Mouse (Mus musculus) embryonic facial prominence, embryonic 14.5 days (tissue): ENCODE measurements around the gene Zfp710. TPM values are rescaled to one million over a fixed set of nuclear protein-coding genes. Genes with fewer than 3 reads are reported as not detected.

ENCODE experiments used
- ATAC-seq: fragments of 200-750 bp; cut with Nextera tagmentation; 2 replicates; pipeline ENCODE4 v1.8.0; 2017; ENCODE audit warnings: low read depth, moderate number of reproducible peaks, moderate TSS enrichment
- DNase-seq: peaks from one replicate; pipeline ENCODE4 v3.0.0-alpha.2; 2015; ENCODE audit warnings: low spot score
- H3K27ac ChIP-seq: fragments of 300-500 bp; sonication (generic); replicated peaks from 2 replicates; pipeline ENCODE4 v1.5.1; 2014; ENCODE audit warnings: low read depth, mild to moderate bottlenecking, low read length, moderate library complexity
- H3K27me3 ChIP-seq: fragments of 300-500 bp; sonication (generic); replicated peaks from 2 replicates; pipeline ENCODE4 v1.6.1; 2014; ENCODE audit warnings: low read length; ENCODE audit not compliant: control insufficient read depth, insufficient read depth
- H3K36me3 ChIP-seq: fragments of 300-500 bp; sonication (generic); 2 replicates; pipeline ENCODE4 v1.6.1; 2014; ENCODE audit warnings: low read length, mixed read lengths; ENCODE audit not compliant: control insufficient read depth, insufficient read depth
- H3K4me1 ChIP-seq: fragments of 300-500 bp; sonication (generic); 2 replicates; pipeline ENCODE4 v1.6.1; 2014; ENCODE audit warnings: antibody characterized with exemption, low read length; ENCODE audit not compliant: control insufficient read depth, insufficient read depth
- H3K4me2 ChIP-seq: fragments of 300-500 bp; sonication (generic); 2 replicates; pipeline ENCODE4 v1.6.1; 2014; ENCODE audit warnings: low read depth, mild to moderate bottlenecking, low read length, moderate library complexity, mixed read lengths
- H3K4me3 ChIP-seq: fragments of 300-500 bp; sonication (generic); 2 replicates; pipeline ENCODE4 v1.5.1; 2014; ENCODE audit warnings: low read depth, mild to moderate bottlenecking, low read length
- H3K9ac ChIP-seq: fragments of 300-500 bp; sonication (generic); 2 replicates; pipeline ENCODE4 v1.6.1; 2014; ENCODE audit warnings: low read depth, mild to moderate bottlenecking, low read length, moderate library complexity, mixed read lengths
- H3K9me3 ChIP-seq: fragments of 300-500 bp; sonication (generic); 2 replicates; pipeline ENCODE4 v1.6.1; 2016; ENCODE audit warnings: low read length; ENCODE audit not compliant: control insufficient read depth
- WGBS: fragments of 180-500 bp; shearing (Covaris S2); extraction: QIAGEN DNeasy Blood & Tissue Kit; methylation state at CpG from one replicate; pipeline ENCODE4 v1.1.7; 2014; 5-methylcytosine and 5-hydroxymethylcytosine counted together
- polyA plus RNA-seq: library from polyadenylated mRNA; unstranded; fragments of >200 nt; fragmentation: Nextera tagmentation; extraction: Ambion mirVana; gene quantifications from 2 replicates; pipeline ENCODE4 v1.2.1, GENCODE M21; 2014

Zfp710 gene
- polyA plus RNA-seq, 1 experiment from 2014 or later = 14.3 TPM

DNA sequence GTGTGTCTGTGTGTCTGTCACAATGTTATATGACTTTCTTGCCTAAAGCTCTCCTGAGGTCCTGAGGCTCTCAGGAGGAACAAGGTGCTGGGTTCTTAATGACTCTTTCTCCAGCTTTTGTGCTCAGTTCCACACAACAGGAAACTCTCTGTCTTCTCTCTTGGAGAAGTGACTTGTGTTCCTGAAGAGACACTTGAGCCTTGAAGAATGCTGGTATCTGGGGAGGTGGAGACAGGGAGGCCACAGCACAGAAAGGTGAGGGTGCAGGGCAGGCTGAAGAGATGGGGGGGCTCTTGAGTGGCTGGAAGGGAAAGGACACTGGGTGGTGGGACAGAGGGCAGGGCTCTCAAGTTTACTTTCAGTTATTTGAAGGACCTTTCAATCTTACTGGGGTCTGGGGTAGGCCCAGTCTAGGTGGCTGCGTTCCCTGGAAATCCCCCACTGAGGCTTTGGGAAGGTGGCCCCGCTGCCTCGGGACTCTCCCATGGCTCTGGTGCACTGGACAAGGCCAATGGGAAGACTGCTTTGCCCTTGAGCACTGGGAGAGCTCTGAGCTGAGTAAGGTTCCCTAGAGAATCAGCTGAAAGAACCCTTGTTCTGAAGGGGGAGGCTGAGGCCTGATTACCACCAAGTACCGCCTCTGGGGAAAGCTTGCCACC, 33.9 kb downstream of the Zfp710 start:
- H3K4me3 ChIP-seq = no peak overlapping the region
- H3K9ac ChIP-seq = no peak overlapping the region
- 57% methylated on average over 4 of the region's 4 CpGs for WGBS
- H3K9me3 ChIP-seq = no peaks in the 10 kb centered on the region
- H3K27ac ChIP-seq = peak overlapping the region; percentile 58
- ATAC-seq = no peak
- no peak for DNase-seq
- peaks cover 30% of the 10 kb centered on the region for H3K4me1 ChIP-seq
- H3K36me3 ChIP-seq = 0 out of 2 replicates have a peak, but pooled peaks cover 7% of the 10 kb centered on the region
- no peaks in the 10 kb centered on the region for H3K27me3 ChIP-seq
- H3K4me2 ChIP-seq = no peak overlapping the region

DNA sequence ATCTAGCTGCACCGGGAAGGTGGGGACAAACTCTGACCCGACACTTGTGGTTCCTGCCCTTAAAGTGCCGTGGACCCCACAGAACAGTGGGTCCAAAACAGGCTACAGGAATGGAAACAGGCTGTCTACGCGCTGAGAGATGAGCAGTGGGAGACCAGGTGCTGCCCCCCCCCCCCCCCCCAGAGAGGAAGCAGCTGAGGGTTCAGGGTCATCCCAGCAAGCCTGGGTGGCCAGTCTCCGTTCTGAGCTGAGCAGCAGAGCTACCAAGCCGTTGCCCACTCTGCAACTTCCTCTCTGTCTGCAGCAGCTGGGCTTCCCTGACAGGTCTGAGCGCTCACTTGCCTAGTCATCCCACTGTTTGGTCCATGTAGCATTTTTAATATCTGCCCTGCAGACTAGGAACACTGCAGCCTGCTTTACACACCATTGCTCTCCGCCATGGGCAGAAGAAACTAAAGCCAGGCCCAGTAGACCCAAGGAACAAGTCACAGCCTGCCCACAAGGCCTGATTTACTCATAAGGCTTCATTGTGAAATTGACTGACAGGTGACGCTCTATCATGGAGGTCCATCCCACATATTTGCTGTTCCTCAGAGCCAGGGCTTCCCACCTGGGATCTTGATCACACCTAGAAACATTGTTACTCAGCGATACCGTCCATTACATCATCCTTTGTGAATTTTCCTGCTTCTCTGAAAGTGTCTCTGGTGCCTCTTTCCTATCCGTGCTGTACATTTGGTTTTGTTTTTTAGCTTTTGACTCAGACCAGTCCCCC, 34.6 kb downstream of the Zfp710 start:
- H3K4me3 ChIP-seq = no peak overlapping the region
- ATAC-seq = no peak
- H3K4me2 ChIP-seq = no peak overlapping the region
- no peak overlapping the region for H3K9ac ChIP-seq
- 0 out of 2 replicates have a peak, but pooled peaks cover 2% of the 10 kb centered on the region for H3K36me3 ChIP-seq
- H3K4me1 ChIP-seq = peaks cover 34% of the 10 kb centered on the region
- no peaks in the 10 kb centered on the region for H3K9me3 ChIP-seq
- WGBS = 47% methylated on average over 12 of the region's 13 CpGs
- no peak for DNase-seq
- H3K27ac ChIP-seq = peak overlapping the region; percentile 58
- H3K27me3 ChIP-seq = no peaks in the 10 kb centered on the region

DNA sequence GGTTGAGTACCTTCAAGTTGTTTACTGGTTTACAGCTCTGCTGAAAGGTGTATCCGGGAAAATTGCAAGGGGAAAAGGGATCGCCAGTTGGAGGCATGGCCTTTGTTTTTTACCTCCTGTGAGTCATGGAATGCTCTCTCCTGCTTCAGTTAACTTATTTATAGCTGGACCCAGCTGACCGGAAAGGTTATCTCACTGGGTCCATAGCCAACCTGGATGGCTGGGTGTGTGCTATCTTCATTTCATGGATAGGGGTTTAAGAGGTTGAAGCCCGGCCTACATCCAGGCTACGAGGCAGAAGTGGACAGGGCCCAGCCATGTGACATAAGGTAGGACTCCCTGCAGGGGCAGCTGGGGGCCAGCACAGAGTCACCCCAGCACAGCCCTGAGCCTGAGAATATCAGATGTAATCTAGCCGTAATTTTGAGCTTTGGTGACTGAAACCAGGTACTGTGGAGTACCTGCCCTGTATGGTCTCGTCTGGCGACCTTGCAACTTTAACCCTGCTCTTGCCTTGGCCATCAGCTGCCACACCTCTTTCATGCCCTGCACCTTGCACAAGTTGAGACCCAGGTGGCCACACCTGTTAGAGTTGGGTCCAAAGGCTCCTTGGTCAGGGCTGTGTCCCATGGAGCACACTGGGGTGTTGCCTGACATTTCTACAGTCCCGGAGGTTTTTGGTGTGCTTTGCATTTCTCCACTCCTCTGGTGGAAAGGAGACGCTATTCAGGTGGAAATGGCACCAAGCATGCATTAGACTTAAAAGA, 35.6 kb downstream of the Zfp710 start:
- DNase-seq = no peak
- 79% methylated on average over 10 of the region's 10 CpGs for WGBS
- Histone ChIP-seq H3K9ac (no peak overlapping the region), H3K27me3 (no peaks in the 10 kb centered on the region), H3K4me2 (no peak overlapping the region), H3K27ac (no peak overlapping the region), H3K4me1 (peaks cover 34% of the 10 kb centered on the region), H3K4me3 (no peak overlapping the region), H3K9me3 (no peaks in the 10 kb centered on the region), H3K36me3 (no peaks in the 10 kb centered on the region)
- ATAC-seq = no peak

DNA sequence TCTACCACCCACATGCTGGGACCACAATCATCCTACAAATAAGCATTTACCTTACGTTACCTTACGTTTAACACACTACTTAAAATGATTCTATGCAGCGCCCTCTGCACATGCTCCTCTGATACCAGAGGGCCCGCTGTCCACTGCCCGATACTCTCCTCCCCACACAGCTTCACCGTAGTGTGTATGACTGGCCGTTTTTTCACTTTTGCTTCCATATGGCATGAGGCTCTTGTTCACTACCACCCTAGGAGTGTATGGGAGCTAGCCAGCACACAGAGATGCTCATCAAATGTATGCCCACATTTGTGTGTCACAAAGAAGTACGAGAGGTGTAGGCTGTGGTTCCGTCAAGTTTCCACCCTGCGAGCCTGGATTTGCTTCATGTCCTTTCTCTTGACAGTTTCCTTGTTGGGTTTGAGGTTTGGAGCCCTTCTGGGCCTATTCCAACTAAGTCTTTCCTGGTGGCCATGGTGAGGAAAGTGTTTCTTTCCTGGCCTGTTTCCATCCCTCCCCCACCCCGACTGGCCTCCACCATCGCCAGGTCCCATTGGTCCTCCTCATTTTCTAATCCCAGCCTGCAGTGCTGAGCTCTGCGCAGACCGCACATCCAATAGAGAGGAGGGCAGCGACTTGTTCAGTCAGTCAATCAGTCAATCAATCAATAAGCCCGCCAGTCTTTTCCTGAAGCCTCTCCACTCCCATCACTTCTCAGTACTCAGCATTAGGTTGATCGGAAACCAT, 37.6 kb downstream of the Zfp710 start:
- no peak overlapping the region for H3K9ac ChIP-seq
- H3K27me3 ChIP-seq = no peaks in the 10 kb centered on the region
- DNase-seq = no peak
- no peak overlapping the region for H3K4me3 ChIP-seq
- H3K27ac ChIP-seq = no peak overlapping the region
- no peak overlapping the region for H3K4me2 ChIP-seq
- H3K4me1 ChIP-seq = peaks cover 27% of the 10 kb centered on the region
- no peak for ATAC-seq
- 94% methylated on average over 17 of the region's 17 CpGs for WGBS
- H3K36me3 ChIP-seq = no peaks in the 10 kb centered on the region
- H3K9me3 ChIP-seq = no peaks in the 10 kb centered on the region

DNA sequence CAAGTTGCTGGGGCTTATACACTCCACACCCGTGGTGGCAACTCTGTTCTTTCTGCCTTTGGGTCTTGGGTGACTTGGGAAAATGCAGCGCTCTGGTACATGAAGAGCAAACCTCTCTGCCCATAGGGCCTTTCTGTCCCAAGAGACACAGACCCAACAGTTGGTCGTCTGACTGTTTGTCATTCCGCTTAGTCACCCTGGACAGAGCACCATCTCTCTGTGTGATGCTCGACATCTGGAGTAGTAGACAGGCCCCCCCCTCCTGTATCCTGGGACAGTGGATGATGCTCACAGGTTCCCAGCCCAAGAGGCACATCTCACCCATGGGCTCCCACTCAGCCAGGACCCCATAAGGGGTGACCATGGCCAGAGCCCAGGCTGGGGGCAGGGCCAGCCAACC, 38.6 kb downstream of the Zfp710 start:
- Histone ChIP-seq H3K4me1 (peaks cover 21% of the 10 kb centered on the region), H3K9ac (no peak overlapping the region), H3K4me3 (no peak overlapping the region), H3K4me2 (no peak overlapping the region), H3K27ac (no peak overlapping the region), H3K36me3 (no peaks in the 10 kb centered on the region), H3K9me3 (no peaks in the 10 kb centered on the region), H3K27me3 (no peaks in the 10 kb centered on the region)
- WGBS = 70% methylated on average over 5 of the region's 5 CpGs
- no peak for ATAC-seq
- DNase-seq = no peak

DNA sequence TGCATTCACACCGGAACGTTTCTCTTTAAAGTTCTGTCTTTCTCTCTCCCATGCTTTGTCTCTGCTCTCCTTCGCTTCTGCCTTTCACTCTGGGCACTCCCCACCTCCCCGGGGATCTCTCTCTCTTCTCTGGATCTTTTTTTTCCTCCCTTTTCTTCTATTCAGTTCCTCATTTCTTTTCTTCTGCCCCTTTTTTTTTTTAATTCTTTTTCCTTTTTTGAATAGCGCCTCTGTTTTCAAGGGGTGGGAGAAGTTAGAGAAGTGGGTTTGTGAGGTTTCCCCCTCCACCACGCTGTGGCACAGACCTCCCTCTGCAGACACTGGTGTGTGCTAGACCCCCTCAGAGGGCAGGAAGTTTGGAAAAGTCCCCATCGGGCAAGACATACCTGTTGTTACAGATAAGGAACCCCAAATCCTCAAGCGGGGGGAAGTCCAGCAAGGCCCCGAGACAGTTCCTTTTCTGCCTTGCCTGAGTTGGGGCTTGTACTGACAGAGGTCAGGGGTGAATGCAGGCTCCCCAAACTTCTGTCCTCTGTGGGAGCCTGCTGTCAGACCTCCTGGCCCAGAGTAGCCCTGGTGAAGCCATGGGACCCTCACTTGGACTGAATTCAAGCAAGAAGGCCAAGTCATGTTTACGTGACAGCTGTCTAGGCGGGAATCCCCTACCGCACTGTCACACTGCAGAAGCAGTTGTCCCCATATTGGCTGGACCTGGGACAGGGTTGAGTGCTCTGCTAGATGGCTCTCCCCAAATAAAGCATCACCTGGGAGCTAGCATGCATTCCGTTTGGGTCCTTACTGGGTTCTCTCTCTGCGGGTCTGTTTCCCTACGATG, 39.5 kb downstream of the Zfp710 start:
- Histone ChIP-seq H3K4me2 (no peak overlapping the region), H3K9ac (no peak overlapping the region), H3K36me3 (no peaks in the 10 kb centered on the region), H3K27me3 (no peaks in the 10 kb centered on the region), H3K4me1 (peaks cover 19% of the 10 kb centered on the region), H3K27ac (no peak overlapping the region), H3K4me3 (no peak overlapping the region), H3K9me3 (no peaks in the 10 kb centered on the region)
- DNase-seq (no peak), ATAC-seq (no peak)
- 75% methylated on average over 15 of the region's 15 CpGs for WGBS

DNA sequence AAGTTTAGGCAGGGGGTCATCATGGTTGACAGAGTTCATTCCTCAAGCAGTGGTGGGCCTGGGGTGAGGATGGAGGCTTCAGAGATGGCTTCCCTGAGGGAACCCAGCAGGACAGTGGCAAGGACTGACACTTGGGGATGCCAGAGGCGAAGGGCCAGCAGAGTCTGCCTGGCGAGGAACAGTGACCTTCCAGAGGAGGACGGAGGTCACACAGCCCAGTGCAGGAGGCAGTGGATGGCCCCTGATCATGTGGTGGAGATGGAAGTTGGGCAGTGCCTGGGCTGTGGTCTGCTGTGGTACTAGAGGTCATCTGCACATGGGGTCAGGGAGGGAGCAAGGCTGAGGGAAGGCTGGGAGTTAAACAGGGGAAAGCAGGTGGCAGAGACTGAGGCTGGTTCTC, 40.6 kb downstream of the Zfp710 start:
- DNase-seq (no peak), ATAC-seq (no peak)
- no peak overlapping the region for H3K27ac ChIP-seq
- peaks cover 27% of the 10 kb centered on the region for H3K4me1 ChIP-seq
- H3K9me3 ChIP-seq = no peaks in the 10 kb centered on the region
- no peak overlapping the region for H3K4me2 ChIP-seq
- no peak overlapping the region for H3K4me3 ChIP-seq
- H3K36me3 ChIP-seq = no peaks in the 10 kb centered on the region
- H3K9ac ChIP-seq = no peak overlapping the region
- 78% methylated on average over 3 of the region's 3 CpGs for WGBS
- H3K27me3 ChIP-seq = no peaks in the 10 kb centered on the region
